Comparison of ENCODE assay signal across 11 mouse cellular contexts in genomic region chr17:74195943-74196342, GRCm38 (mm10).
DNase-seq lines count a peak whose midpoint lies in the region; ATAC-seq lines count a peak whose summit lies in the region.
"Had no signal": no experiment of that assay in that cellular context is flagged by ENCODE, and none has a peak within 500 bp of the region (broad histone marks: within the 10 kb centered on the region; RNA-seq: fewer than 3 reads in every experiment).

No protein-coding gene starts in this region.

- no peak overlapping the region for H3K4me2 ChIP-seq in hindbrain, embryonic 16.5 days (ENCODE audit: low read length)
- H3K4me2 ChIP-seq in hindbrain, embryonic 11.5 days (replicated peaks; ENCODE audit: low read depth, low read length): no peak overlapping the region
- H3K4me2 ChIP-seq: liver, embryonic 13.5 days had no signal

- WGBS in hindbrain, embryonic 16.5 days: 25% methylated on average over 2 of the region's 2 CpGs
- 57% methylated on average over 2 of the region's 2 CpGs for WGBS in hindbrain, embryonic 11.5 days

- no peaks in the 10 kb centered on the region for H3K27me3 ChIP-seq in hindbrain, embryonic 16.5 days (replicated peaks; ENCODE audit: control insufficient read depth, insufficient read depth, low read length)
- no peaks in the 10 kb centered on the region for H3K27me3 ChIP-seq in hindbrain, embryonic 11.5 days (ENCODE audit: control insufficient read depth, insufficient read depth, low read length)
- H3K27me3 ChIP-seq: liver, embryonic 13.5 days had no signal

- H3K9me3 ChIP-seq in hindbrain, embryonic 16.5 days (ENCODE audit: control insufficient read depth, low read length): no peaks in the 10 kb centered on the region
- H3K9me3 ChIP-seq in hindbrain, embryonic 11.5 days (ENCODE audit: control insufficient read depth, low read length): no peaks in the 10 kb centered on the region
- H3K9me3 ChIP-seq: G1E; liver, embryonic 13.5 days had no signal

- H3K4me3 ChIP-seq in hindbrain, embryonic 16.5 days (ENCODE audit: low read length): no peak overlapping the region
- H3K4me3 ChIP-seq in hindbrain, embryonic 11.5 days (ENCODE audit: low read depth, low read length): no peak overlapping the region
- H3K4me3 ChIP-seq: liver, embryonic 13.5 days had no signal

- H3K9ac ChIP-seq in hindbrain, embryonic 16.5 days (ENCODE audit: low read depth, low read length): no peak overlapping the region
- no peak overlapping the region for H3K9ac ChIP-seq in hindbrain, embryonic 11.5 days (ENCODE audit: low read depth, low read length)
- H3K9ac ChIP-seq: liver, embryonic 13.5 days had no signal

- no peaks in the 10 kb centered on the region for H3K4me1 ChIP-seq in hindbrain, embryonic 16.5 days (ENCODE audit: control insufficient read depth, insufficient read depth, low read depth, low read length)
- no peaks in the 10 kb centered on the region for H3K4me1 ChIP-seq in hindbrain, embryonic 11.5 days (replicated peaks; ENCODE audit: control insufficient read depth, insufficient read depth, low read length)
- H3K4me1 ChIP-seq: liver, embryonic 13.5 days had no signal

- DNase-seq in hindbrain, embryonic 11.5 days (ENCODE audit: low spot score): no peak
- peak; percentile 21 to 31 for DNase-seq in B cell, adult 2 months
- DNase-seq in heart, postnatal 4 days: peak; percentile 38
- no peak for DNase-seq in right cerebral cortex, adult 2 months (ENCODE audit: low spot score in 2 of 2)
- no peak for DNase-seq in right cerebral cortex, postnatal 10 days (ENCODE audit: low spot score in 2 of 2)
- DNase-seq in lung, postnatal 4 days: no peak
- DNase-seq: adrenal gland, postnatal 14 days; liver, embryonic 13.5 days had no signal

- H3K36me3 ChIP-seq in hindbrain, embryonic 16.5 days (ENCODE audit: control insufficient read depth, insufficient read depth, low read length): no peaks in the 10 kb centered on the region
- no peaks in the 10 kb centered on the region for H3K36me3 ChIP-seq in hindbrain, embryonic 11.5 days (ENCODE audit: control insufficient read depth, insufficient read depth, low read length)

- ATAC-seq in hindbrain, embryonic 16.5 days: peak; percentile 67; the same call in 1 of the 2 replicates
- no peak for ATAC-seq in hindbrain, embryonic 11.5 days (ENCODE audit: low FRiP score)
- ATAC-seq in common myeloid progenitor, adult 5-6 weeks (replicated peaks; ENCODE audit: low read depth, poor library complexity, severe bottlenecking): peak; percentile 94

- H3K27ac ChIP-seq in hindbrain, embryonic 16.5 days (ENCODE audit: low read depth, low read length): no peak overlapping the region
- H3K27ac ChIP-seq in hindbrain, embryonic 11.5 days (ENCODE audit: low read depth, low read length): no peak overlapping the region
- H3K27ac ChIP-seq: liver, embryonic 13.5 days had no signal

Comparison
In these comparisons a context has a peak if more than half of its experiments do, and no peak if none do; other contexts are left out.
1. DNase-seq: peak in B cell, adult 2 months (2 of 2) and heart, postnatal 4 days (single experiment); none in hindbrain, embryonic 11.5 days (single experiment), right cerebral cortex, adult 2 months (0 of 2), right cerebral cortex, postnatal 10 days (0 of 2) and lung, postnatal 4 days (0 of 2).